Mouse (Mus musculus) retina, adult 2 months (tissue): ENCODE data around the gene Gtf2h2.
"Not testable (repeated sequence)": the region's sequence is repeated elsewhere in the genome, so short reads cannot be mapped to it uniquely, and the experiment has no call there.

ENCODE experiments used
- DNase-seq: peaks from one replicate; pipeline ENCODE4 v3.0.0-alpha.2; 2012; ENCODE audit warnings: low read depth, low spot score

Gene Gtf2h2

GRCm38 (mm10) chr13:100492061-100492787 lies at the start of gene Gtf2h2:
Gtf2h2 (minus strand) TSS chr13:100492579.
- DNase-seq, result peak; percentile 74

- no peak for DNase-seq
Observed at GRCm38 (mm10) chr13:100536149-100536548, 43.8 kb upstream of the Gtf2h2 start.

- DNase-seq, result no peak
Observed at GRCm38 (mm10) chr13:100532788-100533365, 40.5 kb upstream of the Gtf2h2 start.

GRCm38 (mm10) chr13:100526649-100527038 lies 34.3 kb upstream of the Gtf2h2 start:
- DNase-seq, result no peak

GRCm38 (mm10) chr13:100525935-100526648 lies 33.7 kb upstream of the Gtf2h2 start:
- DNase-seq, result peak; percentile 13

GRCm38 (mm10) chr13:100524896-100525295 lies 32.5 kb upstream of the Gtf2h2 start:
- no peak for DNase-seq

- DNase-seq, result no peak
Observed at GRCm38 (mm10) chr13:100523698-100524097, 31.3 kb upstream of the Gtf2h2 start.

- no peak for DNase-seq
Observed at GRCm38 (mm10) chr13:100521724-100522591, 29.6 kb upstream of the Gtf2h2 start.

GRCm38 (mm10) chr13:100519162-100519561 lies 26.8 kb upstream of the Gtf2h2 start:
- no peak for DNase-seq

- no peak for DNase-seq
Observed at GRCm38 (mm10) chr13:100518191-100518590, 25.8 kb upstream of the Gtf2h2 start.

- DNase-seq, result no peak
Observed at GRCm38 (mm10) chr13:100517652-100518153, 25.3 kb upstream of the Gtf2h2 start.

- no peak for DNase-seq
Observed at GRCm38 (mm10) chr13:100516213-100517105, 24.1 kb upstream of the Gtf2h2 start.

- DNase-seq, result no peak
Observed at GRCm38 (mm10) chr13:100512792-100513191, 20.4 kb upstream of the Gtf2h2 start.

GRCm38 (mm10) chr13:100511860-100512364 lies 19.5 kb upstream of the Gtf2h2 start:
- DNase-seq, result no peak

- no peak for DNase-seq
Observed at GRCm38 (mm10) chr13:100511146-100511859, 18.9 kb upstream of the Gtf2h2 start.

- DNase-seq, result not testable (repeated sequence)
Observed at GRCm38 (mm10) chr13:100499625-100500024, 7.2 kb upstream of the Gtf2h2 start.

GRCm38 (mm10) chr13:100495337-100495736 lies 3.0 kb upstream of the Gtf2h2 start:
- no peak for DNase-seq

- not testable (repeated sequence) for DNase-seq
Observed at GRCm38 (mm10) chr13:100494370-100494769, 2.0 kb upstream of the Gtf2h2 start.

- no peak for DNase-seq
Observed at GRCm38 (mm10) chr13:100493313-100493712, 934 bp upstream of the Gtf2h2 start.

GRCm38 (mm10) chr13:100491623-100492022 lies 756 bp downstream of the Gtf2h2 start:
- no peak for DNase-seq
